Mouse (Mus musculus) lung, adult 2 months (tissue): ENCODE measurements around the gene Ets1. TPM values are rescaled to one million over a fixed set of nuclear protein-coding genes. Genes with fewer than 3 reads are reported as not detected.

Source experiments
- DNase-seq: peaks from one replicate; pipeline ENCODE4 v3.0.0; 2022
- H3K4me1 ChIP-seq: fragments of 200-500 bp; 2 replicates; pipeline ENCODE4 v1.6.1; 2011; ENCODE audit warnings: low read length; ENCODE audit not compliant: control insufficient read depth, insufficient read depth
- H3K4me3 ChIP-seq: fragments of 200-500 bp; replicated peaks from 2 replicates; pipeline ENCODE3; 2011; ENCODE audit warnings: low read depth, mild to moderate bottlenecking, control low read depth, low read length; ENCODE audit errors: extremely low read depth
- CTCF ChIP-seq: fragments of 200-500 bp; IDR thresholded peaks from 2 replicates; pipeline ENCODE4 v1.5.1; 2011; ENCODE audit warnings: mild to moderate bottlenecking, low read length, control low read depth; ENCODE audit not compliant: insufficient read depth
- POLR2A ChIP-seq: fragments of 200-500 bp; IDR thresholded peaks from 2 replicates; pipeline ENCODE4 v1.6.1; 2011; ENCODE audit warnings: low read depth, mild to moderate bottlenecking, control low read depth, low read length, borderline replicate concordance; ENCODE audit errors: extremely low read depth
- WGBS: fragments of 180-500 bp; shearing (Covaris S2); methylation state at CpG from one replicate; pipeline ENCODE4 v1.1.7; 2018; 5-methylcytosine and 5-hydroxymethylcytosine counted together
- polyA plus RNA-seq: library from polyadenylated mRNA; depleted of rRNA; stranded (reverse); fragments of >200 nt; gene quantifications from 2 replicates; pipeline ENCODE4 v1.2.3, GENCODE M21; 2012

The Ets1 gene
- polyA plus RNA-seq, 1 experiment = 67.2 TPM

DNA sequence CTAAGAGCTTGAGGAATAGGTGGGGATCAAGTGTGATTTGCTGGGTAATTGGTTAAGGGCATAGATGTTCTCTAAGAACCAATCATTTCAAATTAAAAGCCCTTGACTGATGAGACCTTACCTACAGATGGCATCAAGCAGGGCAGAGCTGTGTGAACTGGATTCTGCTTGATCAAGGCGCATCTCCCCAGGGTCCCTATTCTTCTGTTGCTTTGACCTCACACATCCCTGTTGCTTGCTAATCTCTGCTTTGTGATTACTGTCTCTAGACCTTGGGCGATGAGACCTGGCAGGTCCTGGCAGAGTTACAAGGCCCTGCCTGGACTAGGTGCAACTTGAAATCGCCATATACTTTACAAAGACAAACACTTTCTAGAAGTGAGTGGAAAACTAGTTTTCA is 9.0 kb downstream of the Ets1 start:
- Histone ChIP-seq H3K4me3 (no peak overlapping the region), H3K4me1 (peaks cover 12% of the 10 kb centered on the region; the same call in 1 of the 2 replicates)
- DNase-seq = no peak
- WGBS = 81% methylated on average over 3 of the region's 3 CpGs
- TF ChIP-seq POLR2A (no peak), CTCF (no peak)

DNA sequence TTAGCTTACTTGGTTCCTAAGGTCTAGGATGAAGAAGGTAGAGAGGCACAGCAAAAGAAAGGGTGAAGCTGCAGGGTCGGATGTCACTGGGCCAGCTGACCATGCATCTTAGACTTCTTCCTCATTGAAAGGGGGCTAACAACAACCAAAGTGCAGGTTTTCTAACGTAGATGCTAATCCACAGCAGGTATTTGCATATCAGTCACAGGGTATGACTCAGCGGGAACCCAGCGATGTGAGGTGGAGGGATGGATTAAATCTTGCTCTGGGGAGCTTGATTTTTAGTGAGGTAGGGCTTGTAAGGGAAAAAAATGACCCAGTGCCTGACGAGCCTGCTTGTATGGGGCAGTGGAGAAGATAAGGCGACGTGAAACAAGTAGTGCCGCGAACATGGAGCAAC is 9.5 kb downstream of the Ets1 start:
- WGBS = 37% methylated on average over 9 of the region's 9 CpGs
- no peak for DNase-seq
- H3K4me3 ChIP-seq = no peak overlapping the region
- TF ChIP-seq CTCF (no peak), POLR2A (no peak)
- peaks cover 12% of the 10 kb centered on the region; the same call in 1 of the 2 replicates for H3K4me1 ChIP-seq

DNA sequence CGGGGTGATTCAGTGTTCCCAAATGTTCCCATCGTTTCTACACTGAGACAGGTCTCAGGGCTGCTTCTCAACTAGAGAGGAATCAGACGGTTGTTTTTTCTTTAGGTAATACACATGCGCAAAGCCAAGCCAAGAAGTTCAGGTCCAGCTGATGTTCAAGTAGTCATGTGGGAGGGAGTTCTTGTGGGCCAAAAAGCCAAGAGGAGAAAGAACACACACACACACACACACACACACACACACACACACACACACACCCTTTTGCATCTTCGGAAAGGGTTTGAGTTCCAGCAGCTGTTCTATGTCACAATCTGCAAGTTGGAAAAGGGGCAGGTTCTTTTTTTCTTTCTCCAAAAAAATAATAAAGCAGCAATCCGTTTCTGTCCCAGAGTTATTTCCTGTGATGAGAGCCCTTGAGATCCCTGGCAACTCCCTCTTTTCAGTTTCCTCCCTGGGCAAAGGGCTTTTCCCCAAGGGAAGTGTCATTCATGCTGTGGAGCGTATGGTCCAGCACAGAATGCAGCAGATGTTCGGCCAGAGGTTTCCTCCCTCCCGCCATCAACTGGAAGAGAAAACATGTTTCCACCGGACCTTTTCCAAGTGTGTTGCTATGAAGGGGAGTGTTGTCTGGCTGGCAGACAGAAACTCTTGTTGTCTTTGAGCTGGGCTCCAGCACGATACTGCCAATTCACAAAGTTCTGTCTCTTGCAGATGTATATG is 10.7 kb downstream of the Ets1 start:
- no peak for TF ChIP-seq CTCF
- TF ChIP-seq POLR2A = no peak
- Histone ChIP-seq H3K4me3 (peak overlapping the region; percentile 46), H3K4me1 (peaks cover 12% of the 10 kb centered on the region; the same call in 1 of the 2 replicates)
- DNase-seq = peak; percentile 28
- WGBS = 14% methylated on average over 11 of the region's 11 CpGs

DNA sequence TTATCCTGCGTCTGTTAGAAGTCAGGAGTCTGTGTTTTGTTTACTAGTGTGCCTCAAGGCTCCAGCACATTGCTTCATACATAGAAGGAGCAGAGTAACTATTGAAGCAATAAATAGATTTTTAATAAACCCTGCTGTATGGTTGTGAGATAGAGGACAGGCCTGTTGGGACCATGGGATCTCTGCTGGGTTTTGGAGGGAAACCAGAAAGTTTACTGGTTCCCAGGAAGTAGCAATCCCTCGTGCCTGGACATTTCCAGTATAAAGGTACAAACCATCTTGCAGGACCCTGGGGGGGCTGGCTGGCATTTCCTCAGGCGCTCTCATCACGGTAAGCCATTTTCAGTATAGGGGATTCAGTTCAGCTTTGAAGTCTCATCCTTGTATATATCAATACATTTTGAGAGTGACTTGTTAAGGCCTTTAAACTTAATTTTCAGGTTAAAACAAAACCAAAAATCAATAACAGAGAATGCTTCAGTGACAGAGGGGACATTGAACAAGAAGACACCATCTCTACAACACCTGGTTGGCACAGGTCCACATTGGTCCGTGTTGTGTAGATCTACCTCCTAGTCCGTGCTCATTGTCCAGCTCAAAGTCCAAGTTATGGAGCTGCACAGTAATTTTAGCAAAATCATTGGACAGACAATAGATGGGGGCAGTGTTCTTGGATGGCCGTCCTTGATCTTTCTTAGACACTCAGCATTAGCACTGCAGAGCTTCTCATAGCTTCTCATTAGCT is 11.7 kb downstream of the Ets1 start:
- Histone ChIP-seq H3K4me3 (no peak overlapping the region), H3K4me1 (peaks cover 12% of the 10 kb centered on the region; the same call in 1 of the 2 replicates)
- 74% methylated on average over 7 of the region's 7 CpGs for WGBS
- TF ChIP-seq POLR2A (no peak), CTCF (no peak)
- no peak for DNase-seq

DNA sequence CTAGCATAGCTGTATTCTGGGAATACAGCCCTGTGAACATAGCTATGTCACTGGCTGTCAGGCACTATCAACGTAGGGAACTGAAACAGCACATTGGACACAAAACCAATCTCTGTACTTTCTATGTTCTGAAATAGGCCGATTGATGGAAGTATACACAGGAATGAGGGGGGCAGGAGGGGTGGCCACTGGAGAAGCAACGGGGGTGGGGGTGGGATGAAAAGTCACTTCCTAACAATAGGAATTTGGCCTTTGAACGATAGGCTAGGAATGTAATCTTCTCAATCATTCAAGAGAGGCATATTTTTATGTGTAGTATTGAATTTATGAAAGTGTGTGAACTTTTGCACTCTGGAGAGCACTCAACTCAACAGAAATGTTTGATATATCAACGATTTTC is 12.3 kb downstream of the Ets1 start:
- Histone ChIP-seq H3K4me3 (no peak overlapping the region), H3K4me1 (peaks cover 12% of the 10 kb centered on the region; the same call in 1 of the 2 replicates)
- DNase-seq = no peak
- TF ChIP-seq CTCF (no peak), POLR2A (no peak)
- 34% methylated on average over 5 of the region's 5 CpGs for WGBS

DNA sequence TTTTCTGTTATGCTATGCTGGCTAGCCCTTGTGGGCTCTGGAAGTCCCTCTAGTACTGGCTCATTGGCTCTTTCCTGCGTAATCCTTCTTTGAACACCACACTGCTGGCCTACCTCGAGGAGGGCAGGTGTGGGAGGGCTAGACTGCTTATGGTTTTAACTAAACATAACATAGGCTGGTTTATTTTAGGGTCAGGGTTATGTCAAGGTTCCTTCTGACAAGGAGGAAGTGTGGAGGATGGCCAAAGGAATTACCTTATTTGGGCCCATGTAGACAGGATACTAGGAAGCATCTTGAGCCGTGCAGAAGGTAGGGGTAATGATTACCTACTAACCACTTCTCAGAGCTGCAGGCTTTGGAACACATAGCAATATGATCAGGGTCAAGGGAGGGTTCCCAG is 14.7 kb downstream of the Ets1 start:
- H3K4me3 ChIP-seq = no peak overlapping the region
- DNase-seq = no peak
- peaks cover 8% of the 10 kb centered on the region; the same call in 1 of the 2 replicates for H3K4me1 ChIP-seq
- TF ChIP-seq POLR2A (no peak), CTCF (no peak)
- WGBS = 54% methylated on average over 3 of the region's 3 CpGs

DNA sequence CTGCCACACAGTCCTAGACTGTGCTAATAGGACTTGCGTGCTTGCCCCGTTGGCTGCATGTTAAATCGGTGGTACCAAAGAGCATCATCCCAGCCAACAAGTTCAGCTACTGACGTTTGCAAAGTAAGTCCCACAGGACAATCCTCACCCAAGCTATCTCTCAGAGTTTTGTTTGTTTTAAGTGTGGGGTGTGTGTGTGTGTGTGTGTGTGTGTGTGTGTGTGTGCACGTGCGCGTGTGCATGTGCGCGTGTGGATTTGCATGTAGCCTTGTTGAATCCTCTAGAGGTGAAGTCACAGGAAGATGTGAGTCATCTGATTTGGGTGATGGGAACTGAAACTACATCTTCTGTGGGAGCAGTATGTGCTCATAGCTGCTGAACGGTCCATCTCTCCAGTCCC is 16.1 kb downstream of the Ets1 start:
- Histone ChIP-seq H3K4me1 (peaks cover 8% of the 10 kb centered on the region), H3K4me3 (no peak overlapping the region)
- DNase-seq = no peak
- WGBS = 82% methylated on average over 10 of the region's 10 CpGs
- no peak for TF ChIP-seq POLR2A
- no peak for TF ChIP-seq CTCF

DNA sequence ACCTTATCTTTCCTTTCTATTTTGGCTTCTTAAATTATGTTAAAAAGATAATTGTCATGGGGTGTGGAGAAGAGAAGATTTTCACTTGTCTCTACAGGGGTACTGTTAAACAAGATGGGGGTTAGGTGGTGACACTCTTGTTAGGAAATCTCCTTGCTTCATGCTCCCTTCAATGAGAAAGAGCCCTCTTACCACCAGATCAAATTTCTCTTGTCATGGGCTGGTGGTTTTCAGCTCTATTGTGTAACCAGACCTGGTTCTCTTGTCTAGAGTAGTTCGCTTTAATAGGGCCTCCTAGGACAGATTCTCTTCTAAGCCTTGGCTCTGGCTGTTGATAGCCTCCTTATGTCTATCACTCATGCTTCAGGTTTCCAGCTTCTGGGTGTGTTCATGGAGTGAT is 18.3 kb downstream of the Ets1 start:
- DNase-seq = no peak
- 74% methylated on average over 1 of the region's 1 CpGs for WGBS
- Histone ChIP-seq H3K4me1 (peaks cover 4% of the 10 kb centered on the region; the same call in 1 of the 2 replicates), H3K4me3 (no peak overlapping the region)
- no peak for TF ChIP-seq POLR2A
- no peak for TF ChIP-seq CTCF

DNA sequence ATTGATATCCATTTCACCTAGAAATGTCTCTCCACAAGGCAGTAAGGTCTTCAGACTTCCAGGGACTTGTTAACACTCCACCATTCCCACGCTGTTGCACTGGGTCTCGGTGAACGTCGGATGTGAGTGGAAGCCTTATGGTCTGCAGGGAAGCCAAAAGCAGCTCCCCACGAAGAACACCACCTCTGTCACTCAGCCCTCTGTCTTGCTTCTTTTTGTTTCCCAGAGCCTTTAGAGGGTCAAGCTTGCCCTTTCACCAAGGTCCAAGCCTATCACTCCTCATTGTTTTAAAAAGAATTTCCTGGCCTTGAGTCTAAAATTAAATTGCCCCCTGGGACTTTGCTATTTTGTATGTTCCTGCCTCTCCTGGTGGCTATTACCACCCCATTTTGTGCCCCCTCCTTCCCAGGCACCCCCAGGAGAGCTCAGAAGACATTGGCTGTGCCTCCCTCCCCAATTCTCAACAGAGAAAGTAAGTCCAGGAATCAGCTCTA is 20.4 kb downstream of the Ets1 start:
- TF ChIP-seq POLR2A (no peak), CTCF (no peak)
- Histone ChIP-seq H3K4me3 (no peak overlapping the region), H3K4me1 (peaks cover 4% of the 10 kb centered on the region; the same call in 1 of the 2 replicates)
- DNase-seq = no peak
- 68% methylated on average over 5 of the region's 5 CpGs for whole genome bisulfite sequencing
